Mouse (Mus musculus): ENCODE measurements around the gene Rprd2.
"Not testable (repeated sequence)": the region's sequence is repeated elsewhere in the genome, so short reads cannot be mapped to it uniquely, and the experiment has no call there.

Gene Rprd2

GRCm38 (mm10) chr3:95816681-95817080 is 2.0 kb downstream of the Rprd2 start:
- peak; percentile 42 for DNase-seq

GRCm38 (mm10) chr3:95808384-95808783 is 10.3 kb downstream of the Rprd2 start:
- peak; percentile 21 for DNase-seq

- DNase-seq, result not testable (repeated sequence)
These were observed 11.0 kb downstream of the Rprd2 start for GRCm38 (mm10) chr3:95807630-95808029.

- peak; percentile 6 for DNase-seq
These were observed 12.0 kb downstream of the Rprd2 start for GRCm38 (mm10) chr3:95806677-95807076.

GRCm38 (mm10) chr3:95803851-95804250 is 14.8 kb downstream of the Rprd2 start:
- peak; percentile 67 for DNase-seq

GRCm38 (mm10) chr3:95798756-95799155 is 19.9 kb downstream of the Rprd2 start:
- DNase-seq, result peak; percentile 2

- no peak for DNase-seq
These were observed 24.4 kb downstream of the Rprd2 start for GRCm38 (mm10) chr3:95794299-95794698.

- no peak for DNase-seq
These were observed 25.0 kb downstream of the Rprd2 start for GRCm38 (mm10) chr3:95793662-95794061.

- DNase-seq, result peak; percentile 2
These were observed 33.2 kb downstream of the Rprd2 start for GRCm38 (mm10) chr3:95785501-95785900.

- no peak for DNase-seq
These were observed 46.7 kb downstream of the Rprd2 start for GRCm38 (mm10) chr3:95771985-95772384.

- DNase-seq, result peak; percentile 87
These were observed 53.1 kb downstream of the Rprd2 start for GRCm38 (mm10) chr3:95765534-95765933.

- peak; percentile 90 for DNase-seq
These were observed 54.9 kb downstream of the Rprd2 start for GRCm38 (mm10) chr3:95763811-95764210.

- peak; percentile 84 for DNase-seq
These were observed 55.7 kb downstream of the Rprd2 start for GRCm38 (mm10) chr3:95762961-95763360.

GRCm38 (mm10) chr3:95761771-95762170 is 56.9 kb downstream of the Rprd2 start:
- peak; percentile 55 for DNase-seq

GRCm38 (mm10) chr3:95760656-95761055 is 58.0 kb downstream of the Rprd2 start:
- DNase-seq, result peak; percentile 48

- peak; percentile 83 for DNase-seq
These were observed 58.6 kb downstream of the Rprd2 start, which contains the start of gene Tars2 for GRCm38 (mm10) chr3:95760106-95760505. Gene Tars2 (minus strand): TSS chr3:95760206.

GRCm38 (mm10) chr3:95758467-95759218 is 60.0 kb downstream of the Rprd2 start:
- peak; percentile 68 for DNase-seq

- peak; percentile 80 for DNase-seq
These were observed 61.9 kb downstream of the Rprd2 start for GRCm38 (mm10) chr3:95756808-95757207.

- peak; percentile 100 for DNase-seq
These were observed 64.1 kb downstream of the Rprd2 start for GRCm38 (mm10) chr3:95754345-95755206.

- DNase-seq, result peak; percentile 64
These were observed 65.7 kb downstream of the Rprd2 start for GRCm38 (mm10) chr3:95752935-95753334.

GRCm38 (mm10) chr3:95740406-95740805 is 78.3 kb downstream of the Rprd2 start:
- DNase-seq, result peak; percentile 98

- DNase-seq, result peak; percentile 99
These were observed 79.1 kb downstream of the Rprd2 start, which contains the start of gene Ecm1 for GRCm38 (mm10) chr3:95739353-95740104. Gene Ecm1 (minus strand): TSS chr3:95739569.
